Mouse (Mus musculus) spleen, adult 18-20 months (tissue): ENCODE data around the gene Syn3.

Experiments
- DNase-seq, 2 experiments: peaks; one replicate each; pipeline ENCODE4 v3.0.0; 2022; ENCODE audit warnings: mixed read lengths in 2 of 2

Syn3 gene

DNA sequence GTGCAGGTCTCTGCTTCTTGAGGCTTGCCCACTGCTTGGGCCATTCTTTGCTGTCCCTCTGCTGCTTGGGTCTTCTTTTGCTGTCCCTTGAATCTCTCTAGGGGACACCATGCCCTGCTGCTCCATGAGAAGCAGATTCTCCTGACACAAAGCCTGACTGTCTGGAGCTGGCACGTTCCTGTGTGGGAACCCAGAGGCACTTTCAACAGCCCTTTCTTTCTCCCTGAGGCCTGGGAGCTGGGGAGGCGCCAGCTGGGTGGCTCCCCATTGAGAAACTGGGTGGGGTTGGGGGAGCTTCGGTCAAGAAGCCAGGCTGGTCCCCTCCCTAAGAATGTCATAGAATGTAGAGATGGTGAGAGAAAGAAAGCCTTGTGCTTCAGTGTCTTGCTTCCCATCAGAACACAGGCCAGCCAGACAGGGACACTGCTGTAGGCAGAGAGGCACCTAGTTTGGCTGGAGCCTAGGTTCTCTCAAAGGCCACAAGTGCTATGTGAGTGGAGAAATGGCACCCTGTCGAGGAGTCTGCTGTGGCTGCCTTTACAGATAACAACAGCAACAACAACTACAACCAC lies 304.7 kb downstream of the Syn3 start:
- no peak for DNase-seq

DNA sequence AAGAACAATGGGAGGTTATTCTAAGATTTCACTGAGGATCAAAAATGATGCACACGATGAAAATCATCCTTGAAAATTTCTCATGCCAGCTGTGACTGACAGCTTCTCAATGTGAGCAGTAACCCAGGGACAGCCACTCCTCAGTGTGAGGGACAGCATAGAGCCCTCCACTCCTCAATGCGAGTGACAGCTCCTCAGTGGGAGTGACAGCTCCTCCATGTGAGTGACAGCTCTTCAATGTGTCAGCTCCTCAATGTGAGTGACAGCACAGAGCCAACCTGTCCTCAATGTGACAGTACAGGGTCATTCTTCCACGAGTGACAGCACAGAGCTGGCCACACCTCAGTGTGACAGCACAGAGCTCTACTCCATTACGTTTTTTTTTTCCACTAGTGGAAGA lies 310.1 kb downstream of the Syn3 start:
- no peak for DNase-seq

DNA sequence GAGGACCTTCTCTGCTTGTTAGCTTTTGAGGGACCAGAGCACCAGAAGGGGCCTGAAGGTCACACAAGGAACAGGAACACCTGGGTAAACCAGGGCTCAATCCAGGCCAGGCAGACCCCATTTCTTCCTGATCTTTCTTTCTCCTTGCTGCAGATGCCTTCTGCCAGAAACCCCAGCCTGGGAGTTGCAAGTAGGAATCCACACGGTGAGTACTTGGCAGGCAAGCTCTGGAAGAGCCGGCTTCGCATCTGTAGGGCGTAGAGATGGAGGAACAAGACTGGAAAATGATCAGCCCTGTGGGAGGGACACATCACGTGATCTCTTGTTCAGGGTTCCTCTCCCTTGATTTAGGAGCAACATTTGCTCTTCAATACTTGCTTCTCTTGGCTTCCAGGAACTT lies 310.8 kb downstream of the Syn3 start:
- DNase-seq, result no peak

DNA sequence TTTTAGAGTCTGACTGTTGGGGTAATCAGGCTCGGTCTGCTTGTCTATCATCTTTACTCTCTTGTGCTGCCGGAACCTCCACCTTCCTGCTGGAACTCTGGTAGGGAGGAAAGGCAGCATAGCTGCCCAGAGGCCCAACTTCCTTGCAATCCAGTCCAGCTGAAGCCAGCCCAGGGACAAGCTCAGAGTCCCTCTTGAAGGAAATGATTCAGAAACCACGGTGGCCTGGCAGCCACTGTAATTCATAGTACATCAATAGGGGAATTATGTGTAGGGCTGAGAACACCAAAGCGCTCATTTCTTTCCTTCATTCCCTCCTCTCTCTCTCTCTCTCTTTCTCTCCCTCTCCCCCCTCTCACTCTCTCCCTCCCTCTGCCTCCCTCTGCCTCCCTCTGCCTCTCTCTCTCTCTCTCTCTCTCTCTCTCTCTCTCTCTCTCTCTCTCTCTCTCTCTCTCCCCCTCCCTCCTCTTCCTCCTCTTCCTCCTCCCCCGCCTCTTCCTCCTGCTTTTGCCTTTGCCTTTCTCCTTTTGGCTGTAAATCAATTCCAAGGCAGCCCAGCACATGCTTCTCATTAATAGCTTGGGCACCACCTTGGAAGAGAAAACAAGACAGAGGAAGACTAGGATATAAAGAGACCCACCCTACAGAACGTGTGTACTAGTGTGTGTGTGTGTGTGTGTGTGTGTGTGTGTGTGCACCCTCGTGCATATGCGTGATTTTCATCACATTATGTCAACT lies 315.4 kb downstream of the Syn3 start:
- no peak for DNase-seq

DNA sequence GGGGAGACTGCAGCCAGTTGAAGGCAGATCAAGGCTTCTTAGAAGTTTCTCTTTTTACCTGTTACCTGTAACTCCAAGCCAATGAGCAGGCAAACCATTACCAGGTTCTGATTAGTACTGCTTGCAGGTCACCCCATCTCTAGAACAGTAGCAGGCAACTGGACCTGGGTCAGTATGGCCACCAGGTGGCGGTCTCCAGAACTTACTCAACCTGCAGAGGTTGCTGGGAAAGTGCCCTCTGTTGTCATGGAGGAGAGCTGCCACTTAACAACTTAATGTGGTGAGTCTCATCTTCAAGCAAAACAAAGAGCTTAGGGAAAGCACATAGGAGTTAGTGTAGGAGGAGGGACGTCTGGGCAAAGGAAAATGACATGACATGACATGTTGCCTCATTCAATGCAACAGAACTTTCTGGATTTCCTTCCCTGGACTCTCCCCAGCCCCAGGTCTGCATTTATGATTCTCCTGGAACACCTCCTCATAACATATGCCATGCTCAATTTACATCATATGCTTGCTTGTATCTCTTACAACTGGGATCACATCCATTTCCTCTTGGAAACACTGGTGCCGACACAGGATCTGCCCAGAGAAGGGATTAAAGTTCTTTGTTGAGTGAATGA lies 316.4 kb downstream of the Syn3 start:
- DNase-seq, result peak; percentile 8 to 35

DNA sequence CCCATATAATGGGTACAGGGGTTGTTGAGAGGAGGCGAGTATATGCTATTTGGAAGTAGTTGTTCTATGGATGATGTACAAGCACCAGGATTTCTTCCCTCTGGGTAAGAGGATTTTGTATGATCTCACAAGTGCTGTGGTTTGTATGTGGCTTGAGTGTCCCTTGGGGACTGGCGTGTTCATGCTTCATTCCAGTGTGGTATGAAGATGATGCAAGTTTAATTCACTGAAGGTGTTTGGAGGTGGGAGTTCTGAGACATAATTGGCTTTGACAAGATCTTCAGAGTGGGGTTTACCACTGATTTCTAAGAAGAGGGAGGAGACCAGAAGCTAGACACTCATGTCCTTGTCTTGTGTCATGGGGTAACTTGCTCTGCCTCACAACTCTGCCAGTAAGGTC lies 322.3 kb downstream of the Syn3 start:
- DNase-seq, result no peak

DNA sequence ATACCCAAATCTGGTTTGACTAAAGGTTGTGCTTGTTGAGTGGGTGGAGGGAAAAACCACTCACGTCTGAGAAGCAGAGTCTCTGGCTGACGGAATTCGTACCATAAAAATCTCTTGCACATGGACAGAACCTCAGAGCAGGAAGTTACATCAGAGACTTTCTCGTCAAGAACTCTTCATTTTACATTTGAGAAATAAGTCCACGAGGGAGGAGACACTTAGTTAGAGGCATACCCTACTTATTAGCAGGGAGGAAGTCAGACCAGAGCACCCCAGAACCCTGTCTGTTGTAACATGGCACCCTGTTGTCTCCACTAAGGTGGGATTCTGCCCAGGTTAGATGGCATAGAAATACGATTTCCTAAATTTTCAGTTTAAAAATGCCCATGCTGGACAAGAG lies 324.7 kb downstream of the Syn3 start:
- no peak for DNase-seq

DNA sequence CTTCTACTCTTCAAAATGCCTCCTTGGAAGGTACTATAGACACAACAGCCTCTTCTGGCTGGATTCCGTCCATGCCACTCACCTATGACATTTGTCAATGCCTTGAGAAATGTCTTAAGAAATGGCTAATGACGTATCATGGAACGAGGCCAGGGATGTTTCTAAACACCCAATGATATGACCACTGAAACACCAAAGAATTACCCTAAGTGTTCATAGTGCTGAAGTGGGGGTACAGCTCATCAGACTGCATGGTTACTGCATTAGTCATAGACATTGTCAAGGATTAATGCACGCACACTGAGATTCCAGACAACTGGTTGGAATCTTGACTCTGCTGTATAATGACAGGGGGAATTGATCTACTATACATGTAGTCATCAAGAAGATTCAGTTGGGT lies 325.4 kb downstream of the Syn3 start:
- DNase-seq, result no peak

DNA sequence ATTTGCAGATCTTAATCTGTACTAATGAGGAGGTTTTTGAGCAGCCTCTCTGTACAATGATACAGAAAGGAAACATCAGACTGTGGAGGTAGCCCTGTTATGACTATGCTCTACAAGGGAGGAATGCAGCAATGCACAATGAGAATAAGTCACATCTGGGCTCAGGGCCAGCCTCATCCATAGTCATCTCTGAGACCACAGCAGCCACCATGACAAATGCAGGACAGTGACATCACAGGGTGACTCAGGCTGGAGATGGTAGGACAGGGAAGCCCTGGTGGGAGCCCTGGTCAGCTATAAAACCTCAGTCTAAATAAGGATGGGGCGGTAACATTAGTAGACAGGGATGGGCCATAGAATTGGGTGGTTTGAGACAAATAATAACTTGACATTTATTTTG lies 327.4 kb downstream of the Syn3 start:
- DNase-seq, result no peak

DNA sequence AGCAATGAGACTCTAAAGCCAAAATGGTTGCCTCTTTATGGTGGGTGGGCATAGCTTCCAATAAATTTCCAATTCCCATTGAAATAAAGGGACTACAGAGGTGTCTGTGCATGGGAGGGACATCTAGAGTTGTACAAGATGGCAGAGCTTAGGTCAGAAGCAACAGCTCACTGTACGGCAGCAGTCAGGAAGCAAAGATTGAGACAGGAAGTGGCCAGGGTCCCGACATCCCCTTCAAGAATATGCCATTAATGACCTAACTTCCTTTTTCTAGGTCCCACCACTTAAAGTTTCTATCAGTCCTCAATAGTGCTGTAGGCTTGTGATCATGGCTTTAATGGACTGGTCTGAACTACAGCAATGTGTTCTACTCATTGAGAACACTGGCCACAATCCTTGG lies 330.6 kb downstream of the Syn3 start:
- DNase-seq, result no peak

DNA sequence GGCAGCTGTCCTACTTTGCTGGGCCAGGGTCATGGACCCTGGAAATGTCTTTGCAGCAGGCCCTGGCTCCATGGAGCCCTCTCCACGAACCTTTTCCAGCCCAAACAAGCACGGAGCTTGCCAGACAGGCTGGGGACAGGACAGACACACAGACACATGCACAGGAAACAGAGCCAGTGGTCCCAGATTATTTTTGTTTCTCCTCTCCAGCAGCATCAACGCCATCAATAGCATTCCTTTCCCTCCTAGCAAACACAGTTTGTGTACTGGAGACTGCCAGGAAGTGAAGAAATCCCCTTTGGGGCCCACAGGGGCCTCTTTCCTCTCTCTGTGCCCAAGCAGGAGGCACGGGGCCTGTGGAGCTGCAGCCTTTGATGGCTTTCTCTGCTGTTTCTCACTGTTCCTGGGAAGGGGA lies 331.8 kb downstream of the Syn3 start:
- no peak for DNase-seq

DNA sequence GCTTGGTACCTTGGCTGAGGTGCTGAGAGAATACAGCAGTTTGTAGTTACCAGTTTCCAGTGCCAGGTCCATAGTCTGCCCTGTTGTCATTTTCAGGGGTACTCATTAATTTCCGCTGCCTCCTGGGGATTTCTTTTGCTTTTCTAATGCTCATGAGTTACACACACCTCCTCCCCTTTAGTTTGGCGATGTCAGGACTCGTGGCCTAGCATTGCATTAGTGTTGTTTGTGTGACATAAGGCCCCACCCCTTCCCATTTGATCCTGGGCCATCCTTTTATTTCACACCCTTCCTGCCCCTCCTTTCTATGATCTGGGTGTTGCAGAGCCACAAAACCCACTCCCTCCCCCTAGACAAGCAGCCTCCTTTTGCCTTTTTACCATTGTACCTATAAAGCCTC lies 334.6 kb downstream of the Syn3 start:
- DNase-seq, result no peak

DNA sequence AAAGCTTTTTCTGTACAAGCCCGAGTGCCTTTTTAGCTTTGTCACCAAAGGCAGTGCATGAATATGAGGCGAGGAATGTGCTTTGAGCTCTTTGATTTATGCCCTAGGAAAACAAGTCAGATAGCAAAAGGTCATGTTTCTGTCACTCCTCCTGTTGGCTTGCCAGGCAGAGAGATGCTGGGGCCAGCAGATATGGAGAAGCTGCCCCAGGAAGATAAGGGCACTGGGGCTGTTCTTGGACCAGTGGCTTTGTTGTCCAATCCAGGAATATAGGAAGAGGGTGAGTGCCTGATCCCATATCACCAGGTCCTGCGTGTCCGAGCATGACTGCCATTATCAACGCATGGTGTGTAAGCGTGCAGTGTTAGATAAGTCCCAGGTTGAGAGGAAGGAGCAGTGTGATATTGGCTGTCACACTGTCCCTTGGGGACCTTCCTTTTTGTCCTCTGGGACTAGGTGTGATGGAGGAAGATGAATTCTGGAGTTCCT lies 336.9 kb downstream of the Syn3 start:
- no peak for DNase-seq

DNA sequence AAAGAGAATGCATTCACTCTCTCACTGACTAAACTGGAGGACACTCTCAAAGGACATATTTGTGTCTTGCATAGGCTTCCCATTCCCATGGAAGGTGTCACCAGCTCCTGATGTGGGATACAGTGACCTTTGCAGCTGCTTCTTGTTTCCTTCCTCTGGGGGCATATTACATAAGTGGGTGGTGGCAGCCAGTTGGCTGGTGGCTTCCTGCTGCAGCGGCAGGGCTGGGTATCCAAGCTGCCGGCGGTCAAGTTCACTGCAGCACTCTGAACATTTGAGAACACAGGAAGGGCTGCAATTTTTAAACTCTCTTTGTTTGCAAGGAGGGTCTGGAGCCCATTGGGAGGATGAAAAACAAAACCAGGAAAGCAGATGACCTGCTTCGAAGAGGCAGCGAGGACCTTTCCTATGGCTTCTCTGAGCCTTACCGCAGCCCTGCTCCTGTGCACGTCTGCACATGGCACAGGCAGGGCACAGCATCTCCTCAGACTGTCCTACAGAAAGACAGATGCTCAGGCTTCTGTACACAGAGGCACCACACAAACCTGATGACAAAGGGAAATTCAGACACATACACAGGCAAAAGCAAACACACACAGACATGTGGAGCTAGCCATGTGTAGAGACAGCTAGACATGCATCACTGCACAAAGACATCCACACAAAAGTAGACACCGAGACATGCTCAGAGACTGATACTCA lies 340.3 kb downstream of the Syn3 start:
- DNase-seq, result no peak

DNA sequence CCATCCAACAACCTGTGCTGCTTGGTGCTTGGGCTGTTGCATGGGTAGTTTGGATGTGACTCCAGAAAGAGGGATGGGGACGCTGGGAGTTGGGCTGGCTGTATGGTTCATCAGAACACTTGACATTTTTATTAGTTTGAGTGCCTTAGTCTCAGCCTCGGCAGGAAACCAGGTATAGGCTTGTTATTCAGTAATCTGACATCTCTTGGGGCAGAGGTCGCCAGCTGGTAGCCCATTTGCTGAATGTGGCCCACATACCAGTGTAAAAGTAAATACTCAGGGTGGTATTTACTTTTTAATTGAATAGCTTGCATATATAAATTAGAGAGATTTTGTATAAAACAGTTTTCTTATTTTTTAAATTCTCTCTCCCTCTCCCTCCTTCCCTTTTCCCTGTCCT lies 343.4 kb downstream of the Syn3 start:
- no peak for DNase-seq

DNA sequence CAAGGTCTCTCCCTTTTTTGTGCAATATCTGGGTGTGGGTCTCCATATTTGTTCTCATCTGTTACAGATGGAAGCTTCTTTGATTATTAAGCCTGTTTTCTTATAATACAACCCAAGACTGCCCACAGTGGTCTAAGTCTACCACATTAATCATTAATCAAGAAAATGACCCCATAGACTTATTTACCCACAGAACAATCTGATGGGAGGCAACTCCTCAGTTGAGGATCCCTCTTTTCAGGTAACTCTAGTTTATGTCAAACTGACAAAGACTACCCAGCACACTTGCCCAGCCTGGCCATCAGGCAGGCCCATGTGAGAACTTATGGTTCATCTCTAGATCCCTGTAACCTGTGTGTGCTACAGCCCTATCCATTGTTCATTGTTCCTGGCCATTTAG lies 345.5 kb downstream of the Syn3 start:
- DNase-seq, result no peak

DNA sequence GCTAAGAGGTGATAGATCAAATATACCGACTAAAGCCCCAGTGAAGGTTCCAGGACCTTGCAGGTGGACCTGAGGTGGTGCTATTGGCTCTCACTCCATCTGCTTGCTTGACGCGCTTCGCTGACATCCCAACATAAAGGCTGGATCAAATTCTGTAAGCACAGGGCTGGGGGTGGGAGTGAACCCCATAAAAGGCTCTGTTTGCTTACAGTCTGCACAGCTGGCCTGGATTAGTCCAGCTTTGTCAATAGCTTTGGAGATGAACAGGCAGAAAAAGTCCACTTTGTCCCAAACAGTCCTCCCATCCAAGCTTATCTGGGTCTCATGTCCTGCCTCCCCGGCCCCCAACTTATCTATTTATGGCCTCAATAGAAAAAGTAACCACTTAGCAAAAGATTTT lies 347.3 kb downstream of the Syn3 start:
- no peak for DNase-seq

DNA sequence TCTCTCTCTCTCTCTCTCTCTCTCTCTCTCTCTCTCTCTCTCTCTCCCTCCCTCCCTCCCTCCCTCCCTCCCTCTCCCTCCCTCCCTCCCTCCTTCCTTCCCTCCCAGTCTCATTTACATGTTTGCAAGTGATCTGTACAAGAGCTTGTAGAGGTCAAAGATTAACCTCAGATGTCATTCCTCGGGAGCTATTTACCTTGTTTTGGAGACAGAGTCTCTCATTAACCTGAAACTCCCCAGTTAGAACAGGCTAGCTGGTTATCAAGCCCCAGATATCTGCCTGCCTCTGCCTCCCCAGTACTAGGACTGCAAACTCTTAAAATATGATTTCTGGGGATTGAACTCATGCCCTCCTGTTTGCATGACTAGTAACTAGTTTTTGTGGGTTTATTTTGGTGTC lies 348.6 kb downstream of the Syn3 start:
- no peak for DNase-seq

DNA sequence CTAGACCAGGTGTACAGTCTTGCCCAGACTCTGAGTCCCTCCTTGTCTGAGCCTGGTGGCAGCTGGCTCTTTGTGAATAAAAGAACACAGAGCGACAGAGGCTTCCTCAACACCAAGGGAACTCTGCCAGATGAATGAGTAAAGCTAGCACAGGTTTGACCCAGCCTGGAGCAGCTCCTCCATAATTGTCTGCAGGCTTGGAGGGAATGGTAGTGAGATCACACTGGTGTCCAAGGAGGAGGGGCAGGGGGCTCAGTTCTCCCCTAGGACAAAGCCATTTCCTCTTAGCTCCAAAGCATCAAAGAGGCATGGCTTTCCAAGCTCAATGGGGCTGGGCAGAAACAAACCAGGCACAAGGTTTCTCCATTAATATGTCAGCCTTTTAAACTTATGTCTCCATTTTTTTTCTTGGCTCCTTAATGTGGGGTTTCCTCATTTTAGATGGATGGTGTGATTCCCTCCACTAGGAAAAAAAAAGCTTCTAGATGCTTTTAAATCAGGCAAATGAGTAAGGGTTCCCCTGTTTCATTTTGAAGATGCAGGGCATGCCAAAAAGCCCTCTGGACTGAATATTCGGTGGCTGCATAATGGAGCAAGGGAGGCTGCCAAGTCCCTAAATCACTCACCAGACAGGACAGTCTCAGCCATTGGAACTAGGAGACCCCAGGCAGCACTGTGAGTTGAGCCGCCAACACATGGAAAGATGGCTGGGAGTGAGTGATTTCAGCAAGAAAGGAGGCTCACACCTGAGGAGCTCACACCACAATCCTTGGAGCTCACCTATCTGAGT lies 349.5 kb downstream of the Syn3 start:
- DNase-seq, result no peak

DNA sequence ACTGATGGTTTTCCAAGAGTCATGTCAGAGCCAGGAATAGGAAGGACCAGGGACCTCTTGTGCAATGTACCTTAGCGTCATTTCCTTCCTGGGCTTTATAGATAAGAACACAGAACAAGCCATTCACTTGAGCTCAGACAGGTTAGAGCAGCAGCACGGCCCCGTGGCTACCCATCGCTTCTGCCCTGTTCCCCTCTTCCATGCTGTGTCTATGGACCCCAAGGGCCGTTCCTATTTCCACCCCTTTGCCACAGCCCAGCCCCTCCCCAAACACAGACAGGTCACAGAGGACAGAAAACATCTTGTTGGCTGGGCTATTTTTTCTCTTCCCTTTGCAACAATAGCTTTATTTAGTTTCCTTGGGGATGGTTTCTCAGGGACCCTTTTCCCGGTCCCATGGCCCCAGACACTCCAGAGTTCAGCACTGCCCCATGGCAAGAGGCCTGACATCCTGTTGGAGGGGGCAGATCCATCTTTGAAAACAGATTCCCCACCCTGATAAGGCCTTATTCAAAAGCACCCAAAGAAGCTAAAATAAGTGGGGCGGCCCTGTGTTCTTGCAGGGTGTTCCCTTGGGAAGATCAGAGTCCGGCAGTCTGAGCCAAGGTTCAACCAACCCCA lies 359.5 kb downstream of the Syn3 start:
- DNase-seq, result no peak

DNA sequence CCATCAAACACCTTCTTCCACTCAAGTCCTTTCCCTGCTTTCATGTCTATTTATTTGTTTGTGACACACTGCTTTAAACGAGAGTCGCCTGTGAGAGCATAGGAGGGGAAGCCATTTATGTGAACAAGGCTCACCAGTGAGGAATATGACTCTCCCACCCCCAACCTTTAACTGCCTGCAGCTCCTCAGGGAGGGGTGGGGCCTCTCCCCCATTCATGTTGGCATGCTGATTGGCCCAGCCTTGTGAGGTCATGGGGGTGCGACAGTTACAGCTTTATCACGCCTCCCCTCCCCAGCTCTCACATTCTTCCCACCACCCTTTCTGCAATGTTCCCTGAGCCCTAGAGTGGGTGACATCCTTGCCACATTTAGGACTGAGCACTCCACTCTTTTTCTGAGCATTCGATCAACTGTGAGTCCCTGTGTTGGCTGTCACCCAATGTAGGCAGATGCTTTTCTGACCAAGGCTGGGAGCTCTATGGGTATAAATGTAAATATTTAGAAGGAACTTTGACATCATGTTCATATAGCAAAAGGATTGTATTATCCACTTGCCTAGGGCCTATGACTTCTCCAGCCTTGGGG lies 361.0 kb downstream of the Syn3 start:
- DNase-seq, result no peak

DNA sequence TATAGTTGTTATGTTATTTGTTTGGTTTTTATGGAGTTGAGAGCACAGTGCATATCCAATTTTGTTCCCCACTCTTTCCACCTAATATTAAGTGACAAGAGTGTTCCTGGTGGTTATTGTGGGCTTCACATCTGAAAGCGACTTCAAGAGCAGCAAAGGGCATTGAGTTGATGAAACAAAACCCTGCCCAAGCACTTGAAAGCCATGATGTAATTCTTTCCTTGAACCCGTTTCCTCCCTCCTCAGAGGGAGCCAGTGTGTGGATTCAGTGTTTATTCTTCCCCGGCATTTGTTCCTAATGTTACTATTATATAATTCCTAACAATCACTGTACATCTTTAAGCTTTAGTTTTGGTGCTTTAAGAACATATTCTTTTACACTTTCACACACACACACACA lies 361.6 kb downstream of the Syn3 start:
- no peak for DNase-seq
